Mouse (Mus musculus) embryonic facial prominence, embryonic 15.5 days (tissue): ENCODE results near the gene Limch1. TPM values are rescaled to one million over a fixed set of nuclear protein-coding genes. Genes with fewer than 3 reads are reported as not detected.

Experiments used
- ATAC-seq: fragments of 200-750 bp; cut with Nextera tagmentation; 2 replicates; pipeline ENCODE4 v1.8.0; 2017; ENCODE audit warnings: low read depth, moderate TSS enrichment; ENCODE audit not compliant: insufficient number of reproducible peaks, low FRiP score, low TSS enrichment
- H3K27ac ChIP-seq: fragments of 300-500 bp; sonication (generic); replicated peaks from 2 replicates; pipeline ENCODE4 v1.5.1; 2015; ENCODE audit warnings: mild to moderate bottlenecking, inconsistent platforms
- H3K27me3 ChIP-seq: fragments of 300-500 bp; sonication (generic); 2 replicates; pipeline ENCODE4 v1.6.1; 2015; ENCODE audit warnings: inconsistent platforms
- H3K36me3 ChIP-seq: fragments of 300-500 bp; sonication (generic); 2 replicates; pipeline ENCODE4 v1.6.1; 2015; ENCODE audit warnings: mild to moderate bottlenecking, inconsistent platforms
- H3K4me1 ChIP-seq: fragments of 300-500 bp; sonication (generic); 2 replicates; pipeline ENCODE4 v1.6.1; 2015; ENCODE audit warnings: inconsistent platforms
- H3K4me2 ChIP-seq: fragments of 300-500 bp; sonication (generic); replicated peaks from 2 replicates; pipeline ENCODE4 v1.6.1; 2015; ENCODE audit warnings: mild to moderate bottlenecking, inconsistent platforms
- H3K4me3 ChIP-seq: fragments of 300-500 bp; sonication (generic); replicated peaks from 2 replicates; pipeline ENCODE4 v1.5.1; 2015; ENCODE audit warnings: mild to moderate bottlenecking, inconsistent platforms
- H3K9ac ChIP-seq: fragments of 300-500 bp; sonication (generic); 2 replicates; pipeline ENCODE4 v1.6.1; 2015; ENCODE audit warnings: inconsistent platforms
- H3K9me3 ChIP-seq: fragments of 300-500 bp; sonication (generic); replicated peaks from 2 replicates; pipeline ENCODE4 v1.6.1; 2016; ENCODE audit warnings: inconsistent platforms
- WGBS: fragments of 180-500 bp; shearing (Covaris S2); methylation state at CpG from one replicate; pipeline ENCODE4 v1.1.7; 2015; 5-methylcytosine and 5-hydroxymethylcytosine counted together
- polyA plus RNA-seq: library from polyadenylated mRNA; unstranded; fragments of >200 nt; fragmentation: Nextera tagmentation; extraction: Ambion mirVana; gene quantifications from 2 replicates; pipeline ENCODE4 v1.2.1, GENCODE M21; 2015

Gene Limch1
- polyA plus RNA-seq, 1 experiment from 2014 or later: 85.9 TPM

DNA sequence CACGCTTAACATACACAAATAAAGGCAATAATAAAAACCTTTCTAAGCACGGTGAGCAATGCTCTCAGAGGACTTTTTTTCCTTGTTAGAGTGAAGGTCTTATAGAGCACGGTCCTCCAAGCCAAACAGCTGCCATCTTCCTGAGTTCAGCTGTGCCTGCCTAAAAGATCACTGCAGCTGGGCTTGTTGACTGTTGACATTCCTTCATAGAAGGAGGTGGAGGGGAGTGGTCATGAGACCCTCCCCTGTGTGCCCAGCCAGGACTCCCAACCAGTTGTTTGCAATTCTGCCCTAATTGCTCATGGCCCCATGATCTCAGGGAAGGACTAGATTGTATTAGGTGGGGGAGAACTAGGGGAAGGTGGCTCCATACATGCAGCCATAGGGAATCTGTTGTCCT lies 189.0 kb downstream of the Limch1 start:
- no peak for ATAC-seq
- Histone ChIP-seq H3K4me3 (no peak overlapping the region), H3K9ac (no peak overlapping the region), H3K27ac (no peak overlapping the region), H3K4me1 (peaks cover 4% of the 10 kb centered on the region; the same call in 1 of the 2 replicates), H3K9me3 (no peaks in the 10 kb centered on the region), H3K4me2 (no peak overlapping the region), H3K36me3 (no peaks in the 10 kb centered on the region), H3K27me3 (no peaks in the 10 kb centered on the region)
- 68% methylated on average over 3 of the region's 3 CpGs for WGBS

DNA sequence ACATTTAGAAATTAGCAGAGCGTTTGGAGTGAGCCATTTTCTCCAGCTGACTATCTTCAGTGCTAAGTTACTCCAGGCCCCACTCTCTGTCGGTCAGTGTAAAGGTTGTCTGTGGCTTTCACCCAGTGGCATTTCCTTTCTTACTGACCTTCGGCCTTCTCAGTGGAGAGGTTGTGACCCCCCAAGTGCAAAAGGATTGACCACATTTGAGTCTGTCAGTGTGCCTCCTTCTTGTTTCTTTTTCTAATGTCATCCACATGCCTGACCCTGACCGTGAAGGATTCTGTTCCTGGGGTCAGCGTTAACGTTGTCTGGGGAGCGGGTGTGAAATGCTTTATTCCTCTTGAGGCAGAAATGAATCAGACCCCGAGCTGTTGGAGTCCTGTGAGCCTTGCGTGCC lies 191.7 kb downstream of the Limch1 start:
- no peak overlapping the region for H3K9ac ChIP-seq
- no peak overlapping the region for H3K27ac ChIP-seq
- H3K4me3 ChIP-seq: no peak overlapping the region
- H3K4me2 ChIP-seq: no peak overlapping the region
- peaks cover 14% of the 10 kb centered on the region for H3K4me1 ChIP-seq
- H3K27me3 ChIP-seq: no peaks in the 10 kb centered on the region
- 41% methylated on average over 9 of the region's 9 CpGs for WGBS
- H3K36me3 ChIP-seq: no peaks in the 10 kb centered on the region
- ATAC-seq: no peak
- no peaks in the 10 kb centered on the region for H3K9me3 ChIP-seq

DNA sequence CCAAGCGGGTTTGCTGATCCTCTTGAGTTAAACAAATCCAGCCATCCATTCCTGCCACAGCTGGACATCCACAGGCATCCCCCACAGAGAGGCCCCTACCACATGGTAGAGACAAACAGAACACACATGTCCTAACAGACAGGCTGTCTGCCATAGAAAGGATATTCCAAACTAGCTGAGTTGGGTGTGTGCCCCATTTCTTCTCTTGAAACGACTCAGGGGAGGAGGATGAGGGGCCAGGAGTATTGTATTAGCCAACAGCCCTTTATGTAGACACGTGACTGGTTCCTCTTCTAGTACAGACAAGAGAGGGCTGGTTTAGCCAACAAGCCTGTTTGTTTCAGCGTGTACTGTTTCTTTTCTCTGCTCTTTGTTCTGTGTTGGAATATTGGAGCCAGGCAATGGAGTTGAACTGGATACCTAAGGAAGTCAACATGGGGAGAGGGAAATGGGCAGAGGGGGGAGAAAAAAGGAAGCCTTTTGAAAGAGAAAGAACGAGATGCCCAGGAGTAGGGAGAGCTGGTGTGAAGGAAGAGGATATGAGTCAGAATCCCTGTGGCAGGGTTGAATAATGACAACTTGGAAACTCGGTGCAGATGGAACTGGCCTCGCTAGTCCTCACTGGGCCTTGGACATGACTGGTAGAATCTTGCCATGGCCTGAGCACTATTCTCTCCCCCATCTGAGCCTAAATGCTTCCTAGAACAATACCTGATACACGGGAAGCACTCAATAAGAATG lies 196.3 kb downstream of the Limch1 start:
- ATAC-seq: peak; percentile 82
- no peak overlapping the region for H3K4me3 ChIP-seq
- H3K9me3 ChIP-seq: no peaks in the 10 kb centered on the region
- peaks cover 13% of the 10 kb centered on the region for H3K4me1 ChIP-seq
- H3K4me2 ChIP-seq: no peak overlapping the region
- H3K36me3 ChIP-seq: no peaks in the 10 kb centered on the region
- peak overlapping the region; percentile 80 for H3K27ac ChIP-seq
- no peak overlapping the region for H3K9ac ChIP-seq
- WGBS: 45% methylated on average over 8 of the region's 8 CpGs
- H3K27me3 ChIP-seq: no peaks in the 10 kb centered on the region

GRCm38 (mm10) chr5:66942922-66943321 lies 197.3 kb downstream of the Limch1 start:
- no peak for ATAC-seq
- Histone ChIP-seq H3K4me1 (peaks cover 21% of the 10 kb centered on the region), H3K4me2 (no peak overlapping the region), H3K27me3 (no peaks in the 10 kb centered on the region), H3K27ac (0 out of 2 replicates have a peak overlapping the region, but pooled peaks have one; percentile 34), H3K9ac (no peak overlapping the region), H3K9me3 (no peaks in the 10 kb centered on the region), H3K4me3 (no peak overlapping the region), H3K36me3 (no peaks in the 10 kb centered on the region)
- 89% methylated on average over 2 of the region's 2 CpGs for WGBS

GRCm38 (mm10) chr5:66943521-66943920 lies 197.9 kb downstream of the Limch1 start:
- Histone ChIP-seq H3K4me1 (peaks cover 27% of the 10 kb centered on the region), H3K4me3 (no peak overlapping the region), H3K4me2 (no peak overlapping the region), H3K9me3 (no peaks in the 10 kb centered on the region), H3K27ac (0 out of 2 replicates have a peak overlapping the region, but pooled peaks have one; percentile 34), H3K27me3 (no peaks in the 10 kb centered on the region), H3K36me3 (no peaks in the 10 kb centered on the region), H3K9ac (no peak overlapping the region)
- no peak for ATAC-seq
- 33% methylated on average over 7 of the region's 7 CpGs for WGBS

GRCm38 (mm10) chr5:66947958-66948357 lies 202.3 kb downstream of the Limch1 start:
- peak overlapping the region; percentile 94 for H3K27ac ChIP-seq
- 0 out of 2 replicates have a peak overlapping the region, but pooled peaks have one; percentile 8 for H3K4me2 ChIP-seq
- H3K4me1 ChIP-seq: peaks cover 26% of the 10 kb centered on the region
- no peak overlapping the region for H3K4me3 ChIP-seq
- no peaks in the 10 kb centered on the region for H3K9me3 ChIP-seq
- H3K36me3 ChIP-seq: no peaks in the 10 kb centered on the region
- H3K9ac ChIP-seq: no peak overlapping the region
- 15% methylated on average over 6 of the region's 6 CpGs for WGBS
- H3K27me3 ChIP-seq: no peaks in the 10 kb centered on the region
- ATAC-seq: peak; percentile 83

GRCm38 (mm10) chr5:66949098-66949692 lies 203.6 kb downstream of the Limch1 start:
- H3K27ac ChIP-seq: peak overlapping the region; percentile 9; the same call in 1 of the 2 replicates
- 60% methylated on average over 8 of the region's 8 CpGs for WGBS
- H3K9me3 ChIP-seq: no peaks in the 10 kb centered on the region
- H3K4me3 ChIP-seq: no peak overlapping the region
- peaks cover 26% of the 10 kb centered on the region for H3K4me1 ChIP-seq
- no peak for ATAC-seq
- no peak overlapping the region for H3K9ac ChIP-seq
- H3K4me2 ChIP-seq: no peak overlapping the region
- H3K36me3 ChIP-seq: no peaks in the 10 kb centered on the region; the same call in 1 of the 2 replicates
- H3K27me3 ChIP-seq: no peaks in the 10 kb centered on the region

DNA sequence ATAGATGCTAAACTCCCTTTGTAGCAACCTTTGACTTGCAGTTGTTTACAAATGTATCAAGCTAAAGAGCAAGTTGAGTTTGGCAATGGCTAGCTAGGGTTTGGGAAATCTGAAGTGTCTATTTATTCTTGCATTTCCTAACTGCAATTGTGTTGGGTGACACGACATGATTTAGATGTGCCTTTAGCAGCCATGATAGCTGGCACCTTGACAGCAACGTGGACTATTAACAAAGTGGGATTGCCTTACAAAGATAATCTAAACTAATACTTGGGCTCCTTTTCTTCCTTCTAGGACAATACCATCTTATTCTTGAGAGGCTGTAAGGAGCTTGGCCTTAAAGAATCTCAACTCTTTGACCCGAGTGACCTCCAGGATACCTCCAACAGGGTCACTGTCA lies 207.7 kb downstream of the Limch1 start:
- Histone ChIP-seq H3K9me3 (no peaks in the 10 kb centered on the region), H3K36me3 (no peaks in the 10 kb centered on the region; the same call in 1 of the 2 replicates), H3K4me3 (no peak overlapping the region), H3K9ac (no peak overlapping the region), H3K4me2 (no peak overlapping the region), H3K27ac (no peak overlapping the region), H3K27me3 (no peaks in the 10 kb centered on the region), H3K4me1 (peaks cover 10% of the 10 kb centered on the region)
- no peak for ATAC-seq
- WGBS: 75% methylated on average over 3 of the region's 3 CpGs

GRCm38 (mm10) chr5:66953971-66954644 lies 208.5 kb downstream of the Limch1 start:
- no peak for ATAC-seq
- 70% methylated on average over 7 of the region's 7 CpGs for WGBS
- no peak overlapping the region for H3K4me2 ChIP-seq
- H3K9ac ChIP-seq: no peak overlapping the region
- H3K9me3 ChIP-seq: no peaks in the 10 kb centered on the region
- no peaks in the 10 kb centered on the region; the same call in 1 of the 2 replicates for H3K36me3 ChIP-seq
- H3K27ac ChIP-seq: no peak overlapping the region
- peaks cover 5% of the 10 kb centered on the region for H3K4me1 ChIP-seq
- no peaks in the 10 kb centered on the region for H3K27me3 ChIP-seq
- no peak overlapping the region for H3K4me3 ChIP-seq

- no peak overlapping the region for H3K9ac ChIP-seq
- no peak overlapping the region for H3K4me2 ChIP-seq
- no peaks in the 10 kb centered on the region for H3K9me3 ChIP-seq
- WGBS: 76% methylated on average over 5 of the region's 5 CpGs
- no peak overlapping the region for H3K4me3 ChIP-seq
- no peaks in the 10 kb centered on the region; the same call in 1 of the 2 replicates for H3K36me3 ChIP-seq
- H3K27ac ChIP-seq: no peak overlapping the region
- H3K4me1 ChIP-seq: peaks cover 6% of the 10 kb centered on the region; the same call in 1 of the 2 replicates
- no peaks in the 10 kb centered on the region for H3K27me3 ChIP-seq
- no peak for ATAC-seq
Observed at GRCm38 (mm10) chr5:66955245-66955644, 209.6 kb downstream of the Limch1 start.

DNA sequence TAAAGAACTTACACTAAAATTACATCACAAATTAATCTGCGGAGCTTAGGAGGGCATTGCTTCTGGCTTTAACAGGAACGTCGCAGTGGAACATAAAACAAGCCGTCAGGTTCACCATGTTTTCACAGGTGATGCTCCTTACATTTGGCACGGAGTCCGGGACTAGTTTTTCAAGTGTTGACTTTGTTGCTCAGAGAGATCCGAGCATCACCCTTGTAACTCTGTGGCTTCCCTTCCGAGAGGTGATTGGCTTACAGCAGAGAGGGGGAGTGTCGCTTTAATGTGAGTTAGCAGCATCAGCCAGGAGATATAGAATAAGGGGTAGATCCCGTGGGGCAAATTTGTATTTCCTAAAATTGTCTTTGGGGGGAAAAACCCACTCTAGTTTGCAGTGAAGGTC lies 212.0 kb downstream of the Limch1 start:
- no peak for ATAC-seq
- peaks cover 9% of the 10 kb centered on the region; the same call in 1 of the 2 replicates for H3K4me1 ChIP-seq
- no peaks in the 10 kb centered on the region for H3K27me3 ChIP-seq
- no peak overlapping the region for H3K4me2 ChIP-seq
- H3K27ac ChIP-seq: 0 out of 2 replicates have a peak overlapping the region, but pooled peaks have one; percentile 36
- H3K4me3 ChIP-seq: no peak overlapping the region
- no peaks in the 10 kb centered on the region; the same call in 1 of the 2 replicates for H3K36me3 ChIP-seq
- no peak overlapping the region for H3K9ac ChIP-seq
- 58% methylated on average over 10 of the region's 10 CpGs for WGBS
- no peaks in the 10 kb centered on the region for H3K9me3 ChIP-seq
